Mouse (Mus musculus): ENCODE results near the gene Macf1. TPM values are rescaled to one million over a fixed set of nuclear protein-coding genes. Genes with fewer than 3 reads are reported as not detected.

The Macf1 gene
- polyA plus RNA-seq, 1 experiment from 2014 or later, result 75.7 TPM

GRCm38 (mm10) chr4:123404056-123404455, 280.1 kb downstream of the Macf1 start:
- no peak for ATAC-seq

GRCm38 (mm10) chr4:123402244-123402643, 281.9 kb downstream of the Macf1 start:
- Histone ChIP-seq H3K9me3 (replicated peaks; ENCODE audit: control insufficient read depth, low read length, poor library complexity, severe bottlenecking) (no peaks in the 10 kb centered on the region), H3K27me3 (ENCODE audit: control insufficient read depth, insufficient read depth, low read depth, low read length) (no peaks in the 10 kb centered on the region), H3K4me3 (ENCODE audit: low read depth, low read length) (no peak overlapping the region), H3K27ac (ENCODE audit: low read length) (no peak overlapping the region), H3K36me3 (ENCODE audit: control insufficient read depth, insufficient read depth, low read length) (peaks cover 10% of the 10 kb centered on the region; the same call in 1 of the 2 replicates), H3K9ac (ENCODE audit: low read depth, low read length) (no peak overlapping the region), H3K4me1 (ENCODE audit: control insufficient read depth, insufficient read depth, low read length) (peaks cover 42% of the 10 kb centered on the region), H3K4me2 (ENCODE audit: low read length) (no peak overlapping the region)
- no peak for ATAC-seq
- 81% methylated on average over 1 of the region's 1 CpGs for WGBS

More at GRCm38 (mm10) chr4:123404056-123404455, 280.1 kb downstream of the Macf1 start:
- H3K27me3 ChIP-seq (ENCODE audit: control insufficient read depth, insufficient read depth, low read depth, low read length), result no peaks in the 10 kb centered on the region
- H3K9ac ChIP-seq (ENCODE audit: low read depth, low read length), result no peak overlapping the region
- peaks cover 6% of the 10 kb centered on the region; the same call in 1 of the 2 replicates for H3K36me3 ChIP-seq (ENCODE audit: control insufficient read depth, insufficient read depth, low read length)
- no peaks in the 10 kb centered on the region for H3K9me3 ChIP-seq (replicated peaks; ENCODE audit: control insufficient read depth, low read length, poor library complexity, severe bottlenecking)
- H3K4me1 ChIP-seq (ENCODE audit: control insufficient read depth, insufficient read depth, low read length), result peaks cover 58% of the 10 kb centered on the region
- no peak overlapping the region for H3K27ac ChIP-seq (ENCODE audit: low read length)
- 33% methylated on average over 1 of the region's 1 CpGs for WGBS
- H3K4me2 ChIP-seq (ENCODE audit: low read length), result no peak overlapping the region
- no peak overlapping the region for H3K4me3 ChIP-seq (ENCODE audit: low read depth, low read length)

DNA sequence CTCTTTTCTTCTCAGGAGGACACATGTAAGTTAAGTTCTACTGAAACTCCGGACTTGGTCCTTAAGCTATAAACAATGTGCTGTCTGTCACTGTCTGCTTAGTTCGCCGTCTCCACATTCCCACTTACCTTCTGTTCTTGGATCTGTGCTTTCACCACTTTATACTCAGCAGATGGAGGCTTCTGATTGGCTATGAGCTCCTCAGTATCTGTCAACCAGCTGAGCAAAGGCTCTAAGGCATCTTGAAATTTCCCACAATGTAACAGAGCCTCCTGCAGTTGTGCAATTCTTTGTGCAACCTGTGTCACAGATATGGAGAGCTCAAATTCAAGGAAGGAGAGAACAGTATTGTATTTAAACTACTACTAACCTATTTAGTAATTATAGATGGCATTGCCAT, 282.9 kb downstream of the Macf1 start:
- H3K4me1 ChIP-seq (ENCODE audit: control insufficient read depth, insufficient read depth, low read length), result peaks cover 34% of the 10 kb centered on the region
- no peaks in the 10 kb centered on the region for H3K9me3 ChIP-seq (replicated peaks; ENCODE audit: control insufficient read depth, low read length, poor library complexity, severe bottlenecking)
- no peak overlapping the region for H3K27ac ChIP-seq (ENCODE audit: low read length)
- 72% methylated on average over 3 of the region's 3 CpGs for WGBS
- H3K9ac ChIP-seq (ENCODE audit: low read depth, low read length), result no peak overlapping the region
- H3K4me2 ChIP-seq (ENCODE audit: low read length), result no peak overlapping the region
- no peak for ATAC-seq
- peaks cover 16% of the 10 kb centered on the region; the same call in 1 of the 2 replicates for H3K36me3 ChIP-seq (ENCODE audit: control insufficient read depth, insufficient read depth, low read length)
- no peaks in the 10 kb centered on the region for H3K27me3 ChIP-seq (ENCODE audit: control insufficient read depth, insufficient read depth, low read depth, low read length)
- no peak overlapping the region for H3K4me3 ChIP-seq (ENCODE audit: low read depth, low read length)

DNA sequence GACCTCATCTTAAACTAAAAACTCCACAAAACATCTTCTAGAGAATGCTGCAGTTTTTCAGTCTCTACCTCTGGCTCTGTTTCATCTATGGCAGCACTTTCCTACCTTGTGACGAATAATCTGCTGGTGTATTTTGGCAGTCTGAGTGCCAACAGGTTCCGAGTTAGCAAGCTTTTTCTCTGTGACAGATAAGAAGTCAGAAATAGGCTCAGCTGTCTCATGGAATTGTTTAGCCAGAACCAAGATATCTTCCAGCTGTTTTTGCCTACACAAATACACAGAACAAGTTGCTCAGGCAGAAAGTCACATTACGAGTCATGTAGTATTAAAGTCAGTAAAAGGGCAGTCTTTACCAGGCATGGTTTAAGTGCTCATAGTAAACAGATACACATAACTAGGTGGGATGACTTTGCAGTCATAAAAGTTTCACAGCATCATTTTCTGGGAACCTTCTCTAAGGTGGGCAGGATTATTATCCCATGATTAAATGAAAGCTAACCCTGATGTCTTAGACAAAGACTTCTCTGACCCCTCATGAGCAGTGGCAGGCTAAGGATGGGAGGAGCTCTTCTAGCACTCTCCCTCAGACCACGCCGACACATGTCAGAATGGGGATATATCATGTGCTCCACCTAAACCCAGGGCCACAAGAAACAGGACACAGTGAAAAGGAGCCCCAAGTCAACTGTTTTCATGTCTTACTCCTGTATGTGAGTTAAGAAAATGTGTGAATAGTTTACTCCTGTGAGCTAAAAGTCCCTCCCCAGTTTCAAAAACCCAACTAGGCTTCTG, 286.3 kb downstream of the Macf1 start:
- Histone ChIP-seq H3K36me3 (ENCODE audit: control insufficient read depth, insufficient read depth, low read length) (peaks cover 41% of the 10 kb centered on the region), H3K9ac (ENCODE audit: low read depth, low read length) (no peak overlapping the region), H3K4me1 (ENCODE audit: control insufficient read depth, insufficient read depth, low read length) (peaks cover 8% of the 10 kb centered on the region), H3K4me2 (ENCODE audit: low read length) (no peak overlapping the region), H3K27ac (ENCODE audit: low read length) (no peak overlapping the region), H3K4me3 (ENCODE audit: low read depth, low read length) (no peak overlapping the region), H3K27me3 (ENCODE audit: control insufficient read depth, insufficient read depth, low read depth, low read length) (no peaks in the 10 kb centered on the region), H3K9me3 (replicated peaks; ENCODE audit: control insufficient read depth, low read length, poor library complexity, severe bottlenecking) (no peaks in the 10 kb centered on the region)
- no peak for ATAC-seq
- 94% methylated on average over 5 of the region's 5 CpGs for WGBS

GRCm38 (mm10) chr4:123397049-123397448, 287.1 kb downstream of the Macf1 start:
- H3K4me3 ChIP-seq (ENCODE audit: low read depth, low read length), result no peak overlapping the region
- H3K36me3 ChIP-seq (ENCODE audit: control insufficient read depth, insufficient read depth, low read length), result peaks cover 44% of the 10 kb centered on the region
- H3K9ac ChIP-seq (ENCODE audit: low read depth, low read length), result no peak overlapping the region
- 97% methylated on average over 8 of the region's 8 CpGs for WGBS
- no peak for ATAC-seq
- H3K4me1 ChIP-seq (ENCODE audit: control insufficient read depth, insufficient read depth, low read length), result peaks cover 4% of the 10 kb centered on the region; the same call in 1 of the 2 replicates
- H3K9me3 ChIP-seq (replicated peaks; ENCODE audit: control insufficient read depth, low read length, poor library complexity, severe bottlenecking), result no peaks in the 10 kb centered on the region
- no peak overlapping the region for H3K4me2 ChIP-seq (ENCODE audit: low read length)
- no peak overlapping the region for H3K27ac ChIP-seq (ENCODE audit: low read length)
- H3K27me3 ChIP-seq (ENCODE audit: control insufficient read depth, insufficient read depth, low read depth, low read length), result no peaks in the 10 kb centered on the region

GRCm38 (mm10) chr4:123395435-123396000, 288.6 kb downstream of the Macf1 start:
- Histone ChIP-seq H3K27me3 (ENCODE audit: control insufficient read depth, insufficient read depth, low read depth, low read length) (no peaks in the 10 kb centered on the region), H3K9ac (ENCODE audit: low read depth, low read length) (no peak overlapping the region), H3K4me1 (ENCODE audit: control insufficient read depth, insufficient read depth, low read length) (no peaks in the 10 kb centered on the region), H3K27ac (ENCODE audit: low read length) (no peak overlapping the region), H3K36me3 (ENCODE audit: control insufficient read depth, insufficient read depth, low read length) (peaks cover 45% of the 10 kb centered on the region), H3K4me2 (ENCODE audit: low read length) (no peak overlapping the region), H3K4me3 (ENCODE audit: low read depth, low read length) (no peak overlapping the region), H3K9me3 (replicated peaks; ENCODE audit: control insufficient read depth, low read length, poor library complexity, severe bottlenecking) (no peaks in the 10 kb centered on the region)
- 97% methylated on average over 2 of the region's 2 CpGs for WGBS
- ATAC-seq, result no peak

DNA sequence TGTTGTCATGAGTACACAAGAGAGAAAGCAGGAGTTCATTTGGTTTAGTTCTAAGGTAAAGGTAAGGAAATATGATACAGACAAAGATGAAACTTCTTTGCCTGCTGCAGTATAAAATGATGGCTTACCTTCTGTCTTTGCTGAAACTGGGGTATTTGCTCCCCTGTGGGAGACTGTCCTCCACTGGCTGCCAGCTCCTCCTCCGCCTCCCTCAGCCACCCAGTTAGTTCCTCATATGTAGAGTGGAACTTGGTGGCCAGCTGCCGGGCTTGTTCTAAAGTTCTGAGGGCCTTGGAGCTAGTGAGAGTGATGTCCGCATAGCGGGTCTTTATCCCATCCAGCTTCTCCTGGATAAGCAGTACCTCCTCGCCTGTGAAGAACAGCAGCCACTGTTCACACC, 289.3 kb downstream of the Macf1 start:
- Histone ChIP-seq H3K27ac (ENCODE audit: low read length) (no peak overlapping the region), H3K9ac (ENCODE audit: low read depth, low read length) (no peak overlapping the region), H3K27me3 (ENCODE audit: control insufficient read depth, insufficient read depth, low read depth, low read length) (no peaks in the 10 kb centered on the region), H3K4me1 (ENCODE audit: control insufficient read depth, insufficient read depth, low read length) (no peaks in the 10 kb centered on the region), H3K36me3 (ENCODE audit: control insufficient read depth, insufficient read depth, low read length) (peaks cover 51% of the 10 kb centered on the region), H3K4me3 (ENCODE audit: low read depth, low read length) (no peak overlapping the region), H3K9me3 (replicated peaks; ENCODE audit: control insufficient read depth, low read length, poor library complexity, severe bottlenecking) (no peaks in the 10 kb centered on the region), H3K4me2 (ENCODE audit: low read length) (no peak overlapping the region)
- ATAC-seq, result no peak
- WGBS, result 93% methylated on average over 5 of the region's 5 CpGs

DNA sequence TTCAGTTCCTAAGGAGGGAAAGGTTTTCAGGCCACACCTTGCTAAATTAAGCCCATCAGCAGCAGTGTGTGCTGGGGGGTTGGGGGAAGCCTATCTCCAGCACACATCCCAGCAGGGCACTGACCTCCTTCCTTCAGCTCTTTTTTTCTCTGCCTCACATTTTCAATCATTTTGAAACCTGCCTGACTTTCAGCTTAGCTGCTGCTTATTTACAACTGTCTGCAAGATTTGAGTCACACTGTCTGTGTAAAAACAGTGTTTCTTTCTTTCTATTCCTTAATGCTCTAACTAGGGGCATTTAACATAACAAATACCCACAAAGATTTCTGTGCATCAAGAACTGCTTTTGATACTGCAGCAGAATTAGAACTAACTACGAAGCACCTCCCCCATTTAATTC, 289.9 kb downstream of the Macf1 start:
- H3K9me3 ChIP-seq (replicated peaks; ENCODE audit: control insufficient read depth, low read length, poor library complexity, severe bottlenecking), result no peaks in the 10 kb centered on the region
- H3K36me3 ChIP-seq (ENCODE audit: control insufficient read depth, insufficient read depth, low read length), result peaks cover 53% of the 10 kb centered on the region
- H3K27me3 ChIP-seq (ENCODE audit: control insufficient read depth, insufficient read depth, low read depth, low read length), result no peaks in the 10 kb centered on the region
- H3K4me2 ChIP-seq (ENCODE audit: low read length), result no peak overlapping the region
- WGBS, result 80% methylated on average over 1 of the region's 1 CpGs
- no peak overlapping the region for H3K9ac ChIP-seq (ENCODE audit: low read depth, low read length)
- ATAC-seq, result no peak
- H3K4me3 ChIP-seq (ENCODE audit: low read depth, low read length), result no peak overlapping the region
- H3K4me1 ChIP-seq (ENCODE audit: control insufficient read depth, insufficient read depth, low read length), result no peaks in the 10 kb centered on the region
- no peak overlapping the region for H3K27ac ChIP-seq (ENCODE audit: low read length)

- no peak overlapping the region for H3K4me2 ChIP-seq (ENCODE audit: low read length)
- H3K27ac ChIP-seq (ENCODE audit: low read length), result no peak overlapping the region
- H3K4me1 ChIP-seq (ENCODE audit: control insufficient read depth, insufficient read depth, low read length), result no peaks in the 10 kb centered on the region
- H3K9me3 ChIP-seq (replicated peaks; ENCODE audit: control insufficient read depth, low read length, poor library complexity, severe bottlenecking), result no peaks in the 10 kb centered on the region
- no peak for ATAC-seq
- no peak overlapping the region for H3K9ac ChIP-seq (ENCODE audit: low read depth, low read length)
- no peak overlapping the region for H3K4me3 ChIP-seq (ENCODE audit: low read depth, low read length)
- peaks cover 49% of the 10 kb centered on the region for H3K36me3 ChIP-seq (ENCODE audit: control insufficient read depth, insufficient read depth, low read length)
- no peaks in the 10 kb centered on the region for H3K27me3 ChIP-seq (ENCODE audit: control insufficient read depth, insufficient read depth, low read depth, low read length)
- WGBS, result 88% methylated on average over 3 of the region's 3 CpGs
Measured at GRCm38 (mm10) chr4:123393004-123393403, 291.2 kb downstream of the Macf1 start.

Data from midbrain, embryonic 16.5 days (tissue).